Mouse (Mus musculus) adrenal gland, adult 10 weeks (tissue): ENCODE results near the gene Rgs17. TPM values are rescaled to one million over a fixed set of nuclear protein-coding genes. Genes with fewer than 3 reads are reported as not detected.

ENCODE experiments used
- polyA plus RNA-seq: library from polyadenylated mRNA; stranded (reverse); fragments of 350-450 nt; fragmentation: Illumina TruSeq; extraction: RNeasy Lipid Tissue Mini Kit (QIAGEN cat#74804); gene quantifications from one replicate; pipeline ENCODE4 v1.2.3, GENCODE M21; 2014; ENCODE audit warnings: low read depth, low replicate concordance

Rgs17 gene
- 2.5 TPM for polyA plus RNA-seq

GRCm38 (mm10) chr10:5922294-5922828, at the start of gene Rgs17:
Rgs17 (minus strand) TSS chr10:5922400.

GRCm38 (mm10) chr10:5823740-5824491, 98.3 kb downstream of the Rgs17 start, which contains the start of gene Mtrf1l:
Mtrf1l (minus strand) TSS chr10:5823910.

GRCm38 (mm10) chr10:5805243-5805730, 116.9 kb downstream of the Rgs17 start, which contains the start of gene Fbxo5:
Fbxo5 (minus strand) TSS chr10:5805600.

Other genes with a start within 250 kb of the Rgs17 start
- gene Fbxo5, start 116.8 kb downstream of the Rgs17 start, polyA plus RNA-seq = 11.3 TPM
- gene Mtrf1l, start 98.5 kb downstream of the Rgs17 start, polyA plus RNA-seq = 41.7 TPM